Mouse (Mus musculus) colon, adult 2 months (tissue): ENCODE data around the gene Gm3264. TPM values are rescaled to one million over a fixed set of nuclear protein-coding genes. Genes with fewer than 3 reads are reported as not detected.

ENCODE experiments used
- polyA plus RNA-seq: library from polyadenylated mRNA; depleted of rRNA; stranded (reverse); fragments of >200 nt; gene quantifications from 2 replicates; pipeline ENCODE4 v1.2.3, GENCODE M21; 2012; rRNA removed

The Gm3264 gene
- not detected in 2 replicates for polyA plus RNA-seq

DNA sequence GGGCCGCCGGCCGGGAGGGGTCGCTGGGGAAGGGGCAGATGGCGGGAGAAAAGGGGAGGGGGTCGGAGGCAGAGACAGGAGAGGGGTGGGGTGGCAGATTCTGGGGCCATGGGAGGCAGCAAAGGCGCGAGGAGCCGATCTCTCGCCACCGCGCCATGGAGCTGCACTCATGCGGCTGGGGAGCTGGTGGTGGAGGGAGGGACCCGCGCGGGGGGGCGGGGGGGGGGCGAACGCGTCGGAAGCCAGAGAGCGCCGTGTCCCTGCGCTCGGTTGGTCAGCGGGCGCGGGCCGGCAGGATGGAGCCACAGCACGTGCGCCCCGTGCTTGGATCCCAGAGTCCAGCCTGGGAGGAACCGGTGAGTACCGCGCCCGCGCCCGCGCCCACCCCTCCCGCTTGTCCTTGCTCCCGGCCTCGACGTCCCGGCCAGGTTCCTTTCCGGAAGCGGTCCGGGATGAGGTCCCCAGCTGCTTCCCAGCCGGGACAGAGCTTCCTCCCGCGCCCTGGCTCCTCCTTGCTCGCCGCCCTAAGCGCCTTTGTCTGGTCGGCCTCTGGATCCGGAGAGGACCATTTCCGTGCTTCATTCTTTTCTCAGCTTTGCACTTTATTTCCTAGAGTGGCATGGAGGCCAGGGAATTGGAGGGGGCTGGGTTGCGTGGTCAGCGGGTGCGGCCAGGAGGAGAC lies at the start of gene Gm3264:
Gene Gm3264, plus strand, starts transcription at position 278 of the 682 bp plus-strand sequence.

DNA sequence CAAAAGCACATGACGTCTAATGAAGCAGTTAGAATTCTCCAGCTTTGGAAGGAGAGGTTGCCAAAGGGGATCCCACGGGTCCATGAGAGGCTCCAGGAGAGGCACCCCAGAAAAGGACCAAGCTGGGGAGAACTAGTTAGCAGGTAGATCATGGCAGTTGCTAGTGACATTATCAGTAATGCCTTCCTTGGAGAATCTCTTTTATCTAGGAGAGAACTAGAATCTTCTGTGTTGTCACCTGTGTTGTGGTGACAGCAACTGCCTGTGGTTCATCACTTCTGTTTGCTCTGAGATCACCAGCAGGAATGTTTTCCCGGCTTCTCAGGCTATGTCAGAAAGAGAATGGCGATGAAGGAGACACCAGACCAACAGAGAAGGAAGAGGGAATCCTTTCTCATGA lies 17.6 kb upstream of the Gm3264 start, which contains the start of gene Gm3269:
Gene Gm3269, plus strand, starts transcription at position 301 of the 400 bp plus-strand sequence.

DNA sequence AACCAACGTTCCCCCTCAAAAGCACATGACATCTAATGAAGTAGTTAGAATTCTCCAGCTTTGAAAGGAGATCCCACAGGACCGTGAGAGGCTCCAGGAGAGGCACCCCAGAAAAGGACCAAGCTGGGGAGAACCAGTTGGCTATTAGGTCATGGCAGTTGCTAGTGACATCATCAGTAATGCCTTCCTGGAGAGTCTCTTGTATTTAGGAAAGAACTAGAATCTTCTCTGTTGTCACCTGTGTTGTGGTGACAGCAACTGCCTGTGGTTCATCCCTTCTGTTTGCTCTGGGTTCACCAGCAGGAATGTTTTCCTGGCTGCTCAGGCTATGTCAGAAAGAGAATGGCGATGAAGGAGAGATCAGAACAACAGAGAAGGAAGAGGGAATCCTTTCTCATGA lies 36.7 kb downstream of the Gm3264 start, which contains the start of gene Gm3278:
Gene Gm3278, plus strand, starts transcription at position 301 of the 400 bp plus-strand sequence.

Other genes with a start within 250 kb of the Gm3264 start
- not detected in 2 replicates for gene Gm8159, start 223.2 kb upstream of the Gm3264 start, polyA plus RNA-seq
- gene Gm3239, start 191.4 kb upstream of the Gm3264 start, polyA plus RNA-seq, result not detected in 2 replicates
- not detected in 2 replicates for gene Gm7876, start 146.3 kb upstream of the Gm3264 start, polyA plus RNA-seq
- gene Gm3252, start 128.8 kb upstream of the Gm3264 start, polyA plus RNA-seq, result 0.28 TPM in 1 of 2 replicates, not detected in the other
- not detected in 2 replicates for gene Gm9602, start 79.2 kb upstream of the Gm3264 start, polyA plus RNA-seq
- not detected in 2 replicates for gene Gm3269, start 17.5 kb upstream of the Gm3264 start, polyA plus RNA-seq
- not detected in 2 replicates for gene Gm3278, start 36.8 kb downstream of the Gm3264 start, polyA plus RNA-seq
- not detected in 2 replicates for gene Gm8297, start 128.4 kb downstream of the Gm3264 start, polyA plus RNA-seq
- not detected in 2 replicates for gene Gm3298, start 160.3 kb downstream of the Gm3264 start, polyA plus RNA-seq
- gene 4930555G01Rik, start 195.1 kb downstream of the Gm3264 start, polyA plus RNA-seq, result not detected in 2 replicates
- gene Gm8281, start 215.5 kb downstream of the Gm3264 start, polyA plus RNA-seq, result 0.07 TPM in 1 of 2 replicates, not detected in the other